Mouse (Mus musculus): Measurements from ENCODE around the gene Plekha7.

Plekha7 gene

DNA sequence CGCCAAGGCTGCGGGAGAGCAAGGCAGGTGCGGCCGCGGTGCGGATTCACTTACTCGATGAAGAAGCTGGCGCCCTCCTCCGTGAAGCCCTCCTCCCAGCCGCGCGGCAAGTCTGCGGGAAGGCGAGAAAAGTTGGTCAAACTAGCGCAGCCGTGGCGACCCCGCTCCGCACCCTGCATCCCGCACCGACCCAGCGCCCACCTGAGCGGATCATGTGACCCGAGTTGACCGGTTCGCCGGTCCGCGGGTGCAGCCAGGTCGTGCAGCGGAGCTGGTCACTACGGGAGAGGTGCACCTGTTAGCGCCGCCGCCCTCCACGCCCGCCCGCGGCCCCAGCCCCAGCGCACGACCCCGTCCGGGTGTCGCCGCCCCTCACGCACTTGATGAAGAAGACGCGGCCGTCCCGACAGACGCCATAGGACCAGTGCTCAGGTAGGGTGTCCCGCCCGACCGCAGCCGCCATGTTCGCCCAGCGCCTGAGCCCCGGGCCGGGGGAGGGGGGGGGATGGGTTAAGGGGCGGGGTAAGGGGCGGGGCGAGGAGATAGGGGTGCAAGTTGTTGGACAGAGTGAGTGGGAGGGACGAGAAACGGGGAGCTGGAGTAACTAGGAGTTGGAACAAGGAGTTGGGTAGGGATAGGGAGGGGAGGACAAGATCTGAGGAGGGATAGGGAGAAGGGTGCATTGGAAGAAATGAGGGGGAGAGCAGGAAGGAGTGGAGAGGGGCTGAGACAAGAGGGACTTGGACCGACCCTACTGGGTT lies at the start of gene Plekha7:
TSS of gene Plekha7 (minus strand) at position 506 of the 761 bp plus-strand sequence.
- CTCF ChIA-PET = no interaction called here

DNA sequence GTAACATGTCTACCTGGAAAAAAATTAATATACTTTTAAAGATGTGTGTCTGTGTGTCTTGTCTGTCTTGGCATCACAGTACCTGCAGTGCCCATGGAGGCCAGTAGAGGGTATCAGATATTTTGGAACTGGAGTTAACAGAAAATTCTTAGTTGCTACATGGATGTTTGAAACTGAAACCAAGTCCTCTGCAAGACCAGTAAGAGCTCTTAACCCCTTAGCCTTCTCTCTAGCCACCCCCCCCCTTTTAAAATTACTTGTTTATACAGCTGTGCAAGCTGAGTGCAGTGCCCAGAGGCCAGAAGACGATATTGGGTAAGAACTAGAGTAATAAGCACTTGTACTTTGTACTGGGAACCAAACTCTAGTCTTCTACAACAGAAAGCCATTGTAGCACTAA lies 28.1 kb upstream of the Plekha7 start:
- CTCF ChIA-PET = no interaction called here

DNA sequence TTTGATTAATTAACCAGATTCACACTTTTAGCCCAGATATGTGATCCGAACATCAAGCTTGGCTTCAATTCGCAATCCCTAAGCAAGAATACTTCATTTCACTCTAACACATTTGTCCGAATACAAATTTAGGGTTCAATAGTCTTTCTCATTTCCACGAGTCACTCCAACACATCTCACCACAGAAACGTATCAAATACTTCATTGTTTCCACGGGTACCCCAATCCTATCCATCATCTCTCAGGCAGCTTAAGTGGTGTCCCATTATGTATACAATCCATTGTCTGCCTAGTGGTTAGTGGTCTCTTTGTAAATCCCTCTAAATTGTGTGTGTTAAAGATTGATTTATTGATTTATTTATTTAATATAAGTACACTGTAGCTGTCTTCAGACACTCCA lies 27.0 kb upstream of the Plekha7 start:
- CTCF ChIA-PET = no interaction called here

DNA sequence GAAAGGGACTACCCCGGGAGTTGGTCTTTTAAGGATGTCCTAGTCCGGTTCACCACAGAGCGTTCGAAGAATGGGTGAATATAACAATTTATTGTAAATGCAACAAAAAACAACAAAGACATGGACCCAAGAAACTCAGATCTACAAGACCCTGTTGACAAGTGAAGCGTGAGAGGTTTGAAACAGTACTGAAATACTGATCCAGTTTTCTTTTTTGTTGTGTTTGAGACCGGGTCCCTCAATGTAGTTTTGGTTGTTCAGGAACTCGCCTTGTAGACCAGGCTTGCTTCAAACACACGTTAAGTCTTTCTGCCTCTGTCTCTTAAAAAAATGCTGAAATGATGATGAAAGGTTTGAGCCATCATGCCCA lies 26.5 kb upstream of the Plekha7 start:
- CTCF ChIA-PET = no interaction called here

DNA sequence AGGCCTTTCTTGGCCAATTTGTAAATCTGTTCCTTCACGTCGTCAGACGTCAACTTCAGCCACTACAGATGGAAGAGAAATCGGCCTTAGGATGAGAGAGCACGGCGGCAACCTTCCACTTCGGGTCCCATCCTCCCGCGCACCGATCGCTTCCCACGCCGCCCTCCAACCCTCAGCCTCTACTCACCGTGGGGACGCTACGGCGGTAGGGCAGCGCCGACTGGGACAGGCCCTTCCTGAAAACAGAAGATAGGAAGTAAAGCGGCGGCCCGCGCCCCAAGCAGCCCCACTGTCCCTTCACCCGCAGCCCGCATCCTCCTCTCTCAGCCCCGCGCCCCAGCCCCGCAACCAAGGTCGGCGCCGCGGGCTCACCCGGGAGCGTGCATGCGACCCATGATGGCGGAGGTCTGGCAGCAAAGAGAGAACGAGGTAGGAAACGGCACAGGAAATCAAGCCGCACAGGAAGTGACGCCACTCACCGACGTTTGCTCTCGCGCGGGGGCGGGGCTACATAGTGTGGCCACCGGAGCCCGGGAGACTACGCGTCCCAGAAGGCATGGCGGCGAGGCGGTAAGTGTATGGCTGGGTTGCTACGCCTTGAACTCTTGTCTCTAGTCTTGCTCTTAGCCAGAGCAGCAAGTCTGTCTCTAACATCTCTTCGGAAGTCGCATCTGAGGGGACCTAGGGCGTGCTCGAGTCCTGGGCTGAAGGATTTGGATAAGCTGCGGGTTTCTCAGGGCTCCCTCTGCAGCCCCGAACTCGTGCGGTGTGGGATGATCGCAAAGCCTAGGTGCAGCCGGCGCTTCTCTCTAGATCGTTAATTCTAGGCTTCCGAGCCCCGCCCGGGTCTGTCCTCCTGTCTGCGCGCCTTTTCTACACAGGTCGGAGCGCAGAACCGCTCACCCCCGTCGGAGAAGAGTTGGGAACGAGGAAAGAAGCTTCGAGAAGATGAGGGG lies 25.8 kb upstream of the Plekha7 start, which contains the start of gene Rps13:
TSS of gene Rps13 (minus strand) at position 483 of the 956 bp plus-strand sequence.
- CTCF ChIA-PET = no interaction called here

DNA sequence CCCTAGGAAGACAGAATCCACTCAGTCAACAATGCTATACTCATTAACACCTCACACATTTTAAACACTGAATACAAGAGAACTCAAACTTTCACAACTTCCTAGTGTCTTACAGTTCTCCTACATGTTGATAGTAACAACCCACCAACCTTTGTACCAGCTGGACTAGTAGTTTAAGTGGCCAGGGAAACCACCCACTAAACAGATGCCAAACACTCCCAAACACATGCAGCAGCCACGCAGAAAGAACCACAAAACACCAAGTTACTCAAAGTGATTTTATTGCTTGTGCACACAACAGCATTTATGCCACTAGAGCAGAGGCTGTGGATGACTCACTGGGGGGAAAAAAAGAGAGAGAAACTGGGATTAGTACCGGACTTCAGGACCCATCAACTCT lies 23.1 kb upstream of the Plekha7 start:
- CTCF ChIA-PET = no interaction called here

DNA sequence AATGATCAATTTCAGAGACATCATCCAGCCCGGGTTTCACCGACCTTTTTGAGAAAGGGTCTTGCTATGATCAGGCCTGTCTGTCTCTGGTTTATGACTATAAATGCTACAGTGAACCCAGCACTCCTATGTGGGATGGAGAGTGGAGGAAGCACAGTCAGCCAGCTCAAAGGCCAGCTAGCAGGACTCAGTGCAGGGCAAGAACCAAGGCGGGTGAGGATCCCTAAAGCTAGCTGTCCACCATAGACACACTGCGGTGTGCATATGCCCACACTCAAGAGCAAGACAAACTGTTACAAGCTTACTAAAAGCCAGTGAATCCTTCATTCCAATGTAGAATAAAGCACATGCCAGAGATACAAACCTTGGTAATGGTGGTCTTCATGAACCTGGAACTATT lies 21.7 kb upstream of the Plekha7 start:
- CTCF ChIA-PET = no interaction called here

DNA sequence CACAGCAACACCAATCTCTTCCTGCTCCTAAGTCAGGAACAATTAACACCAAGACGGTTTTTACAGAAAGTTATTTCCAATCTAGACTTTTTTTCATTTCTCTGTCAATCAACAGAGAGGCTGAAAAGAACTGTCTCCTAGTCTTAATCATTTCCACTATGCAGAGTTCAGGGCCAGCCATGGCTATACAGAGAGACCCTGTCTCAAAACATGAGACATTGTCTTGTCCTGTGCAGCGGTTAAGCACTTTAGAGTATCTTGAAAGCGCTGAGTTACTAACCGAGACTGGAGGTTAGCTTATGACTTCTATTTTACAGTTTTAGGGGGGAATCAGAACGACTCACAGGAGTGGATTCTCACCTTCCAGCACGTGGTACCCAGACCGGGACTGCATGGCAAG lies 20.6 kb upstream of the Plekha7 start:
- CTCF ChIA-PET = no interaction called here

DNA sequence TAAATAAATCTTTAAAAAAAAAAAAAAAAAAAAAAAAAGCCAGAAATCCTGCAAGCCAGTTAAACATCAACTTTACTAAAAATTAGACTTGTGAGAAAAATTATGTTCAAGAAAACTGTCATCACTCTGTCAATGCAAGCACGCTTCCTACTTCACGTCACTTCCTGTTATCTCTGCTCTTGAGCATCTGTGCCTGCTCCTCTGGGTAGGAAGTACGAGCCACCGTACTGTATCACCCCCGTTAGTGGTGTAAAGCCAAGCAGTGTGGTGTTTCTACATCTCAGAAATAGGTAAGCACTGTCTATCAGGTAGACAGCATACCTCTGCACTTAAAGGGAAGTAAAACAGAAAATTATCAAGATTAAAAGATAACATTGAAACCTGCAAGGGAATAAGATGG lies 19.7 kb upstream of the Plekha7 start:
- CTCF ChIA-PET = no interaction called here

DNA sequence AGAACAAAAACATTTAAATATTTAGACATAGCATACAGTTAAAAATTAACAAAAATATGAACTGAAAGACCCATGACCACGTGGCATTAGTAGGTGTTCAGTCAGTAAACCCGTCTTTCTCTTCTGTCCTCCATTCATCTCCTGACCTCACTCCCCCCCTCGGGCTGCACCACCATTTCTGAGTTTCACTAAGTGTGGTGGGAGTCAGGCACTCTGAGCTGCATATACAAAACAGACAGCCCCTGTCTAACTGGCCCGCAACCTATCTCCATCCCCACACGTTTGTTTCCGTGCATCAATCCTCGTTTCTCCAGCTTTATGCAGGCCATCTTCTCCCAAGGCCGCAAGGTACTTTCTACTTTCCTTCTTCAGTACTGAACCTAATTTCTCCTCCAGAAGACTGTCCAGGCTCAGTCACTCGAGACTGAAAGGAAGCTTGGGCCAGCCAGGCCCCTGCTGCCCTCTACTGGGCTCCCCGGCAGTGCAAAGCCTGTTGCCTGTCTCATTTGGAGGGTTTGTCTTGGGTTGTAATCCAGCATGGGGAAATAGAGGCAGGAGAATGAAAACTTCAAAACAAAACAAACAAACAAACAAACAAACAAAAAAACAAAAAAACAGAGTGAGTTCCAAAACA lies 15.3 kb upstream of the Plekha7 start:
- CTCF ChIA-PET = interaction anchor here (0.7 kb wide), 2 partner anchors 205 to 1178 kb away, joined by 3 read pairs; no protein-coding TSS in a partner anchor

DNA sequence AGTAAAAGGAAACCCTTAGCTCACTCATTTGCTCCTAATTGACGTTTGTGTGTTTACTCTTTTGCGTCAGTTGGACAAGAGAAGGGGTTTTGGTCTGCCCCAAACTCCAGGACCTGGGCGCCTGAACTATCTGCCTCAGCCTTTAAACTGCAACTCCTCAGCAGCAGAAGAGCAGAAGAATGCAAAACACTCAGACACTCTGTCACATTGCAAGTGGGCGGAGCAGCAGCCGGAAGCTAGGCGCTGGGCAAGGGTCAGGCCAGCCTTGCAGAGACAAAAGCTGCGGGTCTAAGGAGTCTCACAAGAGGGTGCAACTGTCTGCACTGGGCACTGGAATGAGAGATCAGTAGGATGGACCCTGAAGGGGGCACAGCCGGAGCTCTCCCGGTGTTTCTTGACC lies 1.3 kb upstream of the Plekha7 start:
- CTCF ChIA-PET = interaction anchor here (0.6 kb wide), 1 partner anchor 15 kb away, joined by 3 read pairs; no protein-coding TSS in a partner anchor

DNA sequence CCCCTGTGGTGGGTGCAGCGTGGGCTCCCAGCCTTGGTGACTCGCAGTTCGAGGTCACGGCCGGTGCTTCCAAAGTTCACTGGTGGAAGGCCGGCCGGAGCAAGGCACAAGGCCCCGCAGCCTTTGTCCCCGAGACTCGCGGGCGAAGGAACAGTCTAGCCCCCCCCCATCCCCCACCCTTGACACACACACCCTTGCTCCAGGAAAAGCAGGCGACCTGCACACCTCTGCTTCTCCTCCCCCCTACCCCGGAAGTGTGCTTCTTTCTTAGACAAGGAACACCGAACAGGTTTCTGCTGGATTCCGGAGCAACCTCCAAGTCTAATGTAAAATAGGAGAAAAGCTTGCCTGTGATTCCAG lies 436 bp upstream of the Plekha7 start:
- CTCF ChIA-PET = no interaction called here

DNA sequence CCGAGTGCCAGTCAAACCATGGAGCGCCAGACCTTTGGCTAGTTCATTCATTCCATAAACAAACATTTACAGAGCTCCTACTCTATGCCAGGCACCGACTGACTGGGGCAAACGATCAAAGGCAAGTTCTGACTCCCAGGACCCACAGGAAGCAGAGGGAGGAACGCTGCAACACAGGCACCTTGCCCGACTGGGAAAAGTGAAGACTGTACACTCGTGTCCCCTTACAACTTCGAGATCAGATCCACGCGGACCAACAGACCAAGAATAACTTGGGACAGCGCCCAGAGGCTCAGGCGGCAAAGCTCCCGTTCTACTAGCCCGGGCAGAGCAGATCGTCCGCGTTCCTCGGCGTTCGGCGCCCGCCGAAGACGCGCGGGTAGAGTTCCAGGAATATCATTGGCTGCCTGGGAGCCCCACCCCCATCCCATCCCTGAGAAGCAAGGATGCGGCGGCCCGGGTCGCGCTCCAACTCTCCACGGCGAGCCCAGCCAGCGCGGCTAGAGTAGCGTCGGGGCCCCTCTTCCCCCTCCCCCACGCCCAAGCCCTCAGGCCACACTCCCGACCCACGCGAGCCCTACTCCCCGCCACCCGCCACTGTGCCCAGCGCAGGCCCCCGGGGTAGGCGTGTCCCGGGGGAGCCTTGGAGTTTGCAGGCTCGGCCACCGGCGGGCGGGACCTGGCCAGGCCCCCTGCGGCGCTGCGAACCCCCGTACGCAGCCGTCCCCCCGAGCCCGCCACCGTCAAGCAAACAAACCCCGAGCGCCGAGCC lies 891 bp downstream of the Plekha7 start:
- CTCF ChIA-PET = no interaction called here

DNA sequence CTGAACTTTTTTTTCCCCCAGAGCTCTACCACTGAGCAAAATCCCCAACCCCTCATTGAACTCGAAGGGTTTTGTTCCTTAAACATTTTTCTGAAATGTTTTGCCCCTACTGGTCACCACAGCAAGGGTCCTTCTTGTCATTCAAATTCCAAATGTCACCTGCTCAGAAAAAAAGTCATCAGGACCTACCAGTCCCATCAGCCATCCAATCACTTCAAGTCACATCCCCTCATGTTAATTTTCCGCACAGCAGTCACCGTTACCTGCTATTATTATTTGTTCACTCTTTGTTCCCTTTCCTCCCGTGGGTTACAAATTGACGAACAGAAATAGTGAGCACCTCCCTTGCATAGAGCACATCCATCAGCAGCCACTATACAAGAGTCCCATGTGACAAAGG lies 1.6 kb downstream of the Plekha7 start:
- CTCF ChIA-PET = interaction anchor here (0.6 to 0.7 kb wide), 2 partner anchors 65 to 67 kb away, joined by 4 to 15 read pairs; no protein-coding TSS in a partner anchor

DNA sequence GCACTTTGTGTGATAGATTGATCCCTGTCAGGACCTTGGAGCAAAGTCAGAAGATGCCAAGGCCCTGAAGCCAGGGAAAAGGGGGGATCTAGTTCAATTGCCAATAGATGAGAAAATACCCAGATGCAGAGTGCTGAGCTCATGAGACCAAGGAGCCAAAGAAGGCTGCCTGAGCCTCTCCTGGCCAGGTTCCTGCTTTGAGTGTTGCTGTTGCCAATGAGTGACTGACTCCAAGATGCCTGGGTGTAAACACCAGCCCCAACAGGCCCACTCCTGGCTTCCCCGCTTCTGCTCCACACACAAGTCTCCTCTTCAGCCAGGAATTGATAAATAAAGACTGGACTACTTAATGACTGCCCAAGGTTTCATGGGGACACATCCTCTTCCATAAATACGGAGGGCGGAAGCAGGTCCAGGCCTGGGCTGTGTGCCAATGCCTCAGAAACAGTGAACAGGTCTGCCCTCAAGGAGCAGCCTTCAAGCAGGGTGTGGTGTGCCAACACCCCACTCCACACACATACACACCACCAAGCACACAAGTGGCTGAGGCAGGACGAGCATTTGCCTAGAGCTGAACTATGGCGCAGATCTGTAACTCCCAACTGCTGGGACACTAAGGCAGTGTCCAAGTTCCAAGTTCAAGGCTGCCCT lies 6.4 kb downstream of the Plekha7 start:
- CTCF ChIA-PET = interaction anchor here (0.9 kb wide), 1 partner anchor 10 kb away, joined by 3 read pairs; no protein-coding TSS in a partner anchor

DNA sequence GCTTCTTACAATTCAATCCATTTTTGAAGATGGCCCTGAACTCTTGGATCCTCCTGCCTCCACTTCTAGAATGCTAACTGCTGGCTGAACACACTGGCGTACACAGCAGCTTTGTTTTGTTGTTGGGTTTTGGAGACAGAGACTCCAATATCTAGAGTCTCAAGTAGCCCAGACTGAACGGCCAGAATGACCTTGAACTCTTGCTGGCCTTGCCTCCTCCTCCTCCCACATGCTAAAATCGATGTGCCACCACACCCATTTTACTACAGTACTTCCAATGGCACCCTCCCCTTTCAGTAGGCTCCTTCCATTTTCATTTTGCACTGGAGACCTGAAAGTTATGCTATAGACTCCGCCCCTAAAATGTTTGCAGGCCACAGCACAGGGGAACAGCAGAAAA lies 7.0 kb downstream of the Plekha7 start:
- CTCF ChIA-PET = no interaction called here

DNA sequence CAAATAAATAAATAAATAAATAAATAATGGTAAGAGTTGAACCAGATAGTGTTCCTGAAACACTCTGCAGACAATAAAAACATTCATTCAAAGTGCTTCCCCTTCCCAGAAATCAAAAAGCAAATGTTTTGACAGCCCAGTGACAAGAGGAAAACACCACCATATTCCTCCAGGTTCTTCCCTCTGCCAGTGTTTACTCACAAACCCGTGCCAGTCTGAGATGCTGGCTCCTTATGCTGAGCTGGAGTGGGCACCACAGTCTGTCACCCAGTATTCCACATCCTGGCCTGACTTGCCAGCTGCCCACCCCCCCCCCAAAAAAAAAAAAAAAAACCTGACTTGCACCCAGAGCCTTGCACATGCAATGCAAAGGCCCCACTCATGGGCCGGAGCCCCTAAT lies 9.3 kb downstream of the Plekha7 start:
- CTCF ChIA-PET = no interaction called here

DNA sequence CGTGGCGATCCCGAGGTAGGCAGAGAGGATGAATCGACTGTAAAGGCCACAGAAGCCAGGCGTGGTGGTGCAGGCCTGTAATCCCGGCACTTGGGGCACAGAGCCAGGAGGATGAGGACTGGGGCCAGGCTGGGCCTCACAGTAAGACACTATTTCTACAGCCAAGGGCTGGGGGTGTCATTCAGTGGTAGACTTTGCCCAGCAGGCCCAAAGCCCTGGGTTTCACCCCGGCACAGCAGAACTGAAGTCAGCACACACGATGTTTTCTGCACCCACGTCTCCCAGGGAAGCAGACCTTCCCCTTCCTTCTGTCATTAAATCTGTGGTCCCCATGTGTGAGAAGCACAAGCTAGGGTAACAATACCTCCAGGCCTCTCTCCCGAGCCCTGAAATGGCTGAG lies 9.8 kb downstream of the Plekha7 start:
- CTCF ChIA-PET = no interaction called here

DNA sequence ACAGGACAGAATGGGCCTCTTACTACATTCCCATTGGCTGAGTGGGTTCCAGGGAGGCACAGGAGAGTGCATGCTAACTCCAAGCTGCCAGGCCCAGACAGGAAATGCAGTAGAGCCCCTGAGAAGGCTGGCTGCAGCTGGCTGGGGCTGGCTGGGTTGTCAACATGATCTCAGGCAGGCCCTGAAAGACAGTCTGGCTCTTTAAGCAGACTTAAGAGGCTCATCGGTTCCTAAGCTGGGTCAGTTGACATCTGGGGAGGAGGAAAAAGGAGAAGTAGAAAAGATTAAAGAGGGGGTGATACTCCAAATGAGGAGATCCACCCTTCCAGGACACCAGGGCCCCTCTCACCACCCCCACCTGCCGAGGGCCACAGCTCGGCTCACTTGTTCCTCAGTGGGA lies 13.2 kb downstream of the Plekha7 start:
- CTCF ChIA-PET = no interaction called here

DNA sequence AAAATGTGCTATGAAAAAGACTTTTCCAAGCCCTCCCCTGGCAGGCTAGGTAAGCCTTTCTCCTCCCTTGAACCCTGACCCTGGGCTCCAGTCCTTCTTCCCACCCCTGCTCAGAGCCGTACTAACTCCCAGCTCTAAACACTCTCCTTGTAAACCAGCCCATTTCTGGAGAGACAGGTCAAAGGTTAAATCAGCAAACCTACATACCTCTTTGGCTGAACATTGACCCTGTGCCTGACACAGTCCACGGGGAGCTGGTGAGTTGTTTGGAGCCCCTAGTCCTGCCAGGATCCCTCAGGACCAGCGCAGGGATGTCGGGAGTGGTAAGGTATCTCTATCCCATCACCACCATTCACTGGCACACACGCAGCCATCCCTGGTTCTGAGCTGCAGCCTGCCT lies 15.8 kb downstream of the Plekha7 start:
- CTCF ChIA-PET = interaction anchor here (1.1 kb wide), 1 partner anchor 10 kb away, joined by 3 read pairs; no protein-coding TSS in a partner anchor

DNA sequence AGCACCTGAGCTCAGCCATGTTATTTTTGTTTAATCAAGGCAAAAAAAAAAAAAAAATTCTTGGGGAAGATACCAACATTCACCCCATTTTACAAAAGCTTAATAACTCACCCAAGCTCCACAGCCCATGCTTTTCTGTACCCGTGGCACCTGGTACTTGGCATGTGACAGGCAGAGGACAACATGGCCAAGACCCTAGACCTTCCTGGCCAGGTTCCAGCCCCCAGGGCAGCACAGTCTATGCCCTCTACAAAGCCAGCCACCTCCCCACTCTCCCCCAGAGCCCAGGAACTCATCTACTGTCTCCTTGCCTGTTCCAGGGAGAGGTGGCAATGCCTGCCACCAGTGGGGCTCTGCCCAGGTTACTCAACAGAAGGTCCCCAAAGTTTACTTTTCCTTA lies 17.6 kb downstream of the Plekha7 start:
- CTCF ChIA-PET = no interaction called here
